Mouse (Mus musculus) frontal cortex, postnatal 10 days (tissue): ENCODE data around the gene Cant1.

ENCODE experiments used
- DNase-seq, 2 experiments: peaks; one replicate each; pipeline ENCODE4 v3.0.0; 2022; ENCODE audit warnings: low spot score in 2 of 2, mixed read lengths in 1 of 2

The Cant1 gene

DNA sequence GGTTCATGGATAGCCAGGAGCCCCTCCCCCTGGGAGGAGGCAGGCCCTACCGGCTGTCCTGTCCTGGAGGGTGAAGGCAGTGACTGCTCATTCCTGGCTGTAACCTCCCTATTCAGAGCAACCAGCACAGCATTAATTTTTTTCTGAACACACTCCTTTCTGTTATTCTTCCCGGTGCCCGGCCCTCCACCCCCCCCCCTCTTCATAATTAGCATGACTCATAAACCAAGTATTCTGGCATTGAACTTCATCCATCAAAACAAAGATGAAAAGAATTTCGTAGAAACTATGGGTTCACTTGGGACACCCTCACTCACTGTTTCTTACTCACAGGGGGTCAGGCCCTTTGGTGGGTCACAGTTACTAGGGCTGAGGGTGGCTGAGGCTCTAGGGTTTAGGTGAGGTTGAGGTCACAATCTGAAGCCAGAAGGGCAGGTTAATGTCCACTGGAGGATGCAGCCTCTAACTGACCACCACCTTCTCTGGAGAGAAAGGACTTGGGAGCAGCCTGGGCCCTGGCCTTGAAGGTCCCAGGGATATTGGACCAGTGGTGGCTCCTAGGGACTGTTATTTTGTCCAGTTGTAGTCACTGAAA is 11.5 kb upstream of the Cant1 start:
- no peak for DNase-seq

DNA sequence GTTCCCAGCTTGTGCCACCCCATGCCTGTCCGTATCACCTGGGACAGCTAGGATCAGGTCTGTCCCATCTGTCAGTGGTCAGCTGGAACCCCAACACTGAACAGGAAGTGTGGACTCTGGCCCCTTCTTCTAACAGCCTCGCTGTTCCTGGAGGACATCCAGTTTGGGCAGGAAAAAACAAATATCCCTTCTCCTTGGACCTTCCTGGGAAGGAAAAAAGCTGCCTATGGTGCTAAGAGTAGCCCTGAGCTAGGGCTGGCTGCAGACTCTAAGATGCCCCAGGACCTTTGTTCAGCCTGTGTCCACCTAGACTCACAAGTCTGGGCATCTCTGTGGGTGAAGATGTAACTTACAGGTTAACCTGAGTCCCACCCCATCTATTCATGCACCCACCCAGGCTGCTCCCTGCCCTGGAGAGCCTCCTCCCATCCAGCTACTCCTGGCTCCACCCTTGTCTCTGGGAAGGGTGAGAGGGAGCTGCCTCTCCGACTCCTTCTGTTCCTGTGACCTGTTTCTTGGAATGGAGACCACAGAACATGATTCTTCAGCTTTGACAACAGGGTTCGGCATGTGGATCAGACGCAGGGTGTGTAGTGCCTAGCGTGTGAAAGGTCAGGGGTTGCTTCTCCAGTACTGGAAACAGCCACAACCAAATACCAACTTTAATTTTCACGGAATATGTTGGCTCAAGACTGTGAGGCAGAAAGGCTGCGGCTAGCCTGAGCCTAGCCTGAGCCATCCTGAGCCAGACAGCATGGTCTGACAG is 10.2 kb upstream of the Cant1 start:
- DNase-seq: no peak

DNA sequence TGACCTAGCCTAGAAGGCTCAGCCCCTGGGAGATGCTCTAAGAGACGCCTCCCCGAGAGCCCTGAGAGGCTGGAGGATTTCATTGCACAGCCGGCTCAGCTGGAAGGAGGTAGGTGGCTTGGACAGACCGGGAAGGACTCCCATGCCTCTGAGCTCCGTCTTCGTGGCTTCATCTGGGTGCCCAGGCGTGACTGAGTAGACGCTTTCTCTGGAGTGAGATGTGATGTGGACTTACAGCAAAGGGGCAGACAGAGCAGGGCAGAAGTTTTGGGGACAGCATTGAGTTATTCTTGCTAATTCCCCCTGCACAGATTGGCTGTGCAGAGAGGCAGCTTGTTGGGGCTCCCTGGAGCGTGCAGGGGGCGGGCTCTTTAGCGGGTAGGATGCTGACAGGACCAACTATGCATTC is 9.6 kb upstream of the Cant1 start:
- no peak for DNase-seq

DNA sequence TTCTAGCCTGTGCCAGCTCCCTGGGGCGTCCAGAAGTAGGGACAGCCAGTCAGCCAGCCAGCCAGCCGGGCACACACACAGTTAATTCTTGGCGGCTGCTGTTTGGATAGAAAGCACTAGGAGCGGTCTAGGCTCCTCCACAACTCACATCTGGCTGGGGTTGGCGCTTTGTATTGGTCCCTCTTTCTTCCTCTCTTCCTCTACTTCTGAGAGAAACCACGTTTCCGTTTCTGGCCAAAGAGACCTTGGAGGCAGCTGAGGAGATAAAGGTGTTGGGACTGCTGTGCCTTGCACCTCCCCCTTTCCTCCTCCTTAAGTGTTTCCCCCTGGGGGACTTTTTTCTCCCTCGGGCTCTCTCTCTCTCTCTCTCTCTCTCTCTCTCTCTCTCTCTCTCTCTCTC is 9.1 kb upstream of the Cant1 start, which contains the start of gene C1qtnf1:
Gene C1qtnf1 (plus strand): TSS at position 218 of the 400 bp plus-strand sequence.
- DNase-seq: no peak

DNA sequence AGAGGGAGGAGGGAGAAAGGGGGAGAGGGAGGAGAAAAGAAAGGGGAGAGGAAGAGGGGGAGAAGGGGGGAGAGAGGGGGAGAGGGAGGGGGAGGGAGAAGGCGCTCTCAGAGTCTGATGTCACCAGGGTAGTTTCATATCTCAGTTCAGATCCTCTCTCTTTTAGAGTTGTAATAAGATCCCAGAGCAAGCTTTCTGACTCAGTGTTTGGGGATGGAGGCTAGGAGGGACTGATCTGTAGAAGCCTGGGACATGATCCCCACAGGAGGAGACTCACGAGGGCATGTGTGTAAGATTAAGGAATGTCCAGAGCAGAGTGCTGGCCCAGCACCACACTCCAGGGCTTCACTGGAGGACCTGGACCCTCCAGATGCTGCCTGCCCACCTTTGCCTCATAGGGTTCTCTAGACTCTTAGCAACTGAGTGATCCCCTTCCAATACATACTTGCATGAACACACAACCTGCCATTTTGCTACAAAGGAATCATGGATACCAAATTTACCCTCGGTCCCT is 8.4 kb upstream of the Cant1 start:
- DNase-seq: no peak

DNA sequence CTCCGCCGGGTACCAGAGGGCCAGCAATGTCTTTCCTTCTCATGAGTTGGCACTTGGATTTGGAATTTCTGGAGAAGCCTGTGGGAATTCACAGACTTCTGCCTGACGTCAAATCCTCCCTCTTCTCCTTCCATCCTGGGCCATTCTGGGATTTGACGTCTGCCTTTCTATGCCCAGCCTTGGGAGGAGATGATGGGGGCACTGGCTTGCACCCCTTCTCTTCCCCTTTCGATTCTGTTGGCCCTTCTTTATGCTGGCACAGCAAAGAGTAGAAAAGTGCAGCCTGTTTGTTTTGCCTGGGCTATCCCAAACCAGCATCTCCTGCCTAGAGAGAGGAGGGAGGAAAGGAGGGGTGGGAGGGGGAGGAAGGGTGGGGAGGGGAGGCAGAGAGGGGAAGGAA is 7.9 kb upstream of the Cant1 start:
- DNase-seq: no peak

DNA sequence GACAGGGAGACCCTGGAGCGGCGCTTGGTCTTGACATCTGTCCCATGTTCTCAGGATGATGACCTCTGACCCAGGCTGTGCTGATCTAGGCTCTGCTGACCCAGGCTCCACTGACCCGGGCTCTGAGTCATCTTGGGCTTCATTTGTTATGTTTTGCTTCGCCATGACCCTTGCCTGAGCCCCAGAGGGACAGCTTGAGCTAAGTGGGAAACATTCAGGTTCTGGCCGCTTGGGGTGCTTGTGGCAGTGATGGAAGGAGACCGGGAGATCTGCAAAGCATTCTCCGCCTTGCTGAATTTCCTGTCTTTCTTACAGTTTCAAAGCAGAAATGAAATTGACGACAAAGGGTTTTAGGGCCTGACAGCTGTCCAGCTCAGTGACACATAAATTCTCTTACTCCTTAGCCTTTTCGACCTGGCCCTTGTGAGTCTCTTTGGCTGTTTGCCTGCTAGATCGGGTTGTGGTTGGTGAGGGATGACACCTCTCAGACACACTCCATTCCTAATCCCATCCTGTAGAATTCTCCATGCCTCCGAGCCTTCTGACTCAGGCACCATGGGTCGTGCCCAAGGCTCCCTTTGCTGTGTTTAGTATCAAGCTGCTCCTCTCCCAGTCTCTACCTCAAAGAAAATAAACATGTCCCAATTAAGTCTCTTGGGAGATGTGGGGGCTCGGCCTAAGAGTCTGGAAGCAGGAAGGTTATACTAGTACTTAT is 5.9 kb upstream of the Cant1 start:
- DNase-seq: no peak

DNA sequence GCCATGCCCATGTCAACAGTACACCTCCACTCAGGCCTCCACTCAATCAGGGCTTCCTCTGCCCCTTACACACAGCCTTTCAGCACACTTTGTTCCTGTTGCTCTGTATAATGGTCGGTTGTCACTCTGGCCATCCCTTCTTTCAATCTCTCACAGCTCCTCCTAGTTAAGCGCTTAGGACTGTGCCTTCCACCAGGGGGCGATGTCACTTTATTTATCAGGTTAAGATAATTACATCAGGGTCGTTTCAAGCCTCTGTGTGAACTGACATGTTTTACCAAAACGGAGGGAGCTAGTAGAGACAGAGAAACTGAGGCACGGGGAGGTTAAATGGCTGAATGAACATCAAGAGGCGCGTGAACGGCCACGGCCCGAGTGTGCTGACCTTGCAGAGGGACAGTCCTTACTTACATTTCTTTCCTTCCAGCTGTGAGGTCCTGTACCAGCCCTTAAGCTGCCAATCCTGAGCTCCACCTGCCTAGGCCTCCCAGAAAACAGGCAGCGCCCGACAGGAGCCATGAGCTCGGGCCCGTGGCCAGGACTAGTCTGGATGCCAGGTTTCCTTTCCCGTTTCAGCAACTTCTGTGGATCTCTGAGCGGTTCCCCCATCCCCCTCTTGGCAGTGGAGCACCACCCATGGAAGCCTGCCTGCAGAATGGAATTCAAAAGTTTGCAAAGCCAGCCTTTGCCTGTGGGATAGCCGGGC is 4.5 kb upstream of the Cant1 start:
- peak; percentile 68 to 70 for DNase-seq

DNA sequence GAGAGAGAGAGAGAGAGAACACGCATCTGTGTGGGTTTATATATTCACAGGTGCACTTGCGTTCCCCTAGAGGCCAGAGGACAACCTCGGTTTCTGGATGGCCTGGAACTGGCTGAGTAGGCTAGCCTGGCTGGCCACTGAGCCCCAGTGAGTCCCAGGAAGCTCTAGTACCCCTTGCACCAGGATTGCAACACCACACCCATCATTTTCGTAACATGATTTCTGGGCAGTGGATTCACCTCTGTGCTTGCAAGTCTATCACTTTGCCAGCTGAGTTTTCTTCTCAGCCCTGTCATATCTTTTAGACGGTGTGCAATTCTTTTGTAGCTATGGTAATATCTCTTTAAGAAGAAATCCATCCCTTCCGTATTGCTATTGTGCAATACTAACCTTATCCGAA is 1.4 kb upstream of the Cant1 start:
- DNase-seq: no peak

DNA sequence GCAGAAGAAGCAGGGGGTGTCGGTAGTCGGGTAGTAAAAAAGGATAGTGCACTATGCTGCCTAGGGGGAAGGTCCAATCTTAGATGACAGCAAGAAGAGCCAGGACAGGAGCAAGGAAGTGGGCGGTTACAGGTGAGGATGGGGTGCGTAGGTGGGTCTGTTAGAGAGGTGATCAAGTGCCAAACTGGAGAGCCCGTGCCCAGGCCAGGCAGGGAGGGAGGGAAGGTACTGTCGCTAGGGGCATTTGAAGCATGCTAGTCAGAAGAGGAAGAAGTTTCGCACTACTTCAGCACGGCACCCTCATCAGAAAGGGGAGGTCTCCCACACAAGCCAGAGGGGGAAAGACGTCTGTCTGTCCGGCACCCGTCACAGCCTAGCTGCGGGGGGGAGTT is 448 bp downstream of the Cant1 start:
- no peak for DNase-seq

DNA sequence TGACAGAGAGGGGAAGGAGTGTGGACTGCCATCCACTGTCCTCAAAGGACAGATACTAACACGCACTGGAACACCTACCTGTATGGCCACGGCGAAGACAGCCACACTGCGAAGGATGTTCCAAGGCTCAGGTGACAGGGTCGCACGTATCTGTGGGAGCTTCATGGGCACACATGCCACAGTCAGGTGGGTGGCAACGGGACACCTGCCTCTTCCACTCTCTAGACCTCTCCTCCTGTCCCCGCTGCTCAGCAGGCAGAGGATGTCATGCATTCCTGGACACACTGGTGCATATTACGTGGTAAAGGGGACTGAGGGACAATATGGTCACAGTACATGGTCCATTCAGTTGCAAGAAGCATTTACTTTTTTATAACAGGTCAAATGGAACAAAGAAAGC is 1.4 kb downstream of the Cant1 start:
- DNase-seq: no peak

DNA sequence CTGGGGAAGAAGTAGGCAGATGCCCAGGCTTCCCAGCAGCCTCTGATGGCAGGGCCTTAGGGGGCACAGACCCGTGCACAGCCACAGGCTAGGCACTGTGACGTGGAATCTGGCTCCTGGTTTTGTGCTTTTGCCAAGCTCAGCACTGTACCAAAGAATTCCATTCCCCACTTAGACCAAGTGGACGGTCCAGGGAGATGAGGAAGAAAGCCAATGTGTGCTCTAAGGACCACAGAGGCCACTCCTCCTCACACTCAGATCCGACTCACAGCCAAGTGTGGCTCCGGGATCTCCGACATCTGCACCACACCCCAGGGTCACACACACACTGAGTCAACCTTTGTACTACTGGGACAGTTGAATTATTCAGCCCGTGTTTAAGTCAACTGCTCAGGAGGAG is 2.8 kb downstream of the Cant1 start:
- no peak for DNase-seq

DNA sequence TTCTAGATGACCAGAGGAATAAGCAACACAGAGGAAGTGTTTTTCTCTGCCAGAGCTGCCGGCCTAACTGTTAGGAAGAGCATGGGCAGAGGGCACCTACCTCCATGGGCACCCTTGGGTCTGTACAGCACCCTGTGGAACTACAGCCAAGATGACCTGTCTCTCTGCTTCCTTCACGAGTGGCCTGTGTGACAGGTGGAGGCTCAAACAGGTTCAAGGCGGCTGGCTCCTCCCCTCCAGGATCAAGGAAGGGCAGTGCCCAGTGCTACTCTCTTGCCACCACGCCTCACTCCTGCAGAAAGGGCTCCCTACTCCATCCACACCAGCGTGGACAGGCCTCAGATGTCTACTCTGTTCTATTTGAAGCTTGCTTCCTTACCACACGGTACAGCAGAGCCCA is 3.3 kb downstream of the Cant1 start:
- DNase-seq: no peak

DNA sequence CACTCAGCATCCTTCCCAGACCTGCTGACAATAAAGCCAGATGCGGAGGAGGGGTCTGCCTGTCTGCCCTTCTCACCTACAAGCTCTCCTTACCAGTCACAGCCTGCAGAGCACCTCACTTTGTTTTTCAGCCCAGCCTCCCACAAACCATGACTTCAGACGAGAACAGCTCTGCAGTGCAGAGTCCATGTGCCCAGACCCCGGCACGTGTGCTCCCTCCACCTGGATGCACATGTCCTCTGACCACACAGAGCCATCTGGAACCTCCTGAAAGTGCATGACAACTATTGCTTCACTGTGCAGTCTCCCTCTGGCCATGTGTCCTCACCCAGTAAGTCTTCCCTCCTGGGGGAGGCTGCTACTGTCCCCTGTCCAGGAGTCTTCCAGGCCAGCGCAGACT is 4.6 kb downstream of the Cant1 start:
- no peak for DNase-seq

DNA sequence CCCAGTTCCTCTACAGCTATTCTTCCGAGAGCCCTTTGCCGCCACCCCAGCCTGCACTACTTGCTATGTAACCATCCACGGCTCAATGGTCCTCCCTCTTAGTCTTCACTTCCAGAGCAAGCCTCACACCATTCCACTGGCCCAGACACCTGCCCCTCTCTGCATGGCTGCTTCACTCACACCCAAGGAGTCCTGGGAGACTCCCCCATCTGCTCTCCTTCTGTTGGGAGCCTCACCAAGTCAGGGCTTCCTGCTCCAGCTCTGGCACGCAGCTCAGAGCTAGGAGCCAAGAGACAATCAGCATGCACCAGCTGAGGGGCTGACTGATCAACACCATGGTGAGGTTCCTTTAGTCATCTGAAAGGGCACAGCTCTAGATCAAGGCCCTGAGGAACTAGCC is 5.8 kb downstream of the Cant1 start:
- no peak for DNase-seq

DNA sequence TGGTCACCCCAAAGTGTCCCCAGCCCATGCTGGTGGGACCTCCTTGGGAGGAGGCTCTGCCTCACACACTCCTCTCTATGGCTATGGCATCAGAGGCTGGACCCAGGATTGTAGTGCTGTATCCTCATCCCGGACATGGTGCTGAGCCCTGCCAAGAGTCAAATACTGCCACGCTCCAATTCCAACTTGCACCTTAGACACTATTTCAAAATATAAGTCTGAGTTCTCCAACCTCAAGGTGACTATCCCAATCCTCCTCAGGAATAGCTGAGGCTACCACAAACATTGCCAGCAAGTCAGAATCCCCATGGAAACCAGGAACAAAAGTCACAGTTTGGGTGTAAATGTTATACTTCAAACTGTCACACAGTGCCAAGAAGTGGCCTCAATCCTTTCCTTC is 6.3 kb downstream of the Cant1 start:
- no peak for DNase-seq

DNA sequence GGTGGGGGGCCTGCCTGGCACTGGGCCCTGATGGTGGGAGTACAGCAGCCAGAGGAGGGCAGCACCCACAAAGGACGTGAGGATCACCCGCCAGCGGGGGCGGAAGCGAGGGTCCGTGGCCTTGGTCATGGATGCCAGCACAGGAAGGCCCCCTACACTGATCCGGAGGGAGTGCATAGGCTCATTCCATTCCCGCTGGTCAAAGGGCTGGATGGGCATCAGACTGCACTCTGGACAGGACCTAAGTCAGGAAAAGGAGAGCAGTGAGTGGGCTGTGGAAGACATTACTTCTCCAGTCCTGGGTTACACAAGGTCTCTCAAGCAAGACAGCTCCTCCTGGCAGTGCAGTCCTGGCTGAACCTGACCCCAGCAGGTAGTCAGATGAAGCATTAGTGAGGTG is 7.6 kb downstream of the Cant1 start:
- DNase-seq: no peak

DNA sequence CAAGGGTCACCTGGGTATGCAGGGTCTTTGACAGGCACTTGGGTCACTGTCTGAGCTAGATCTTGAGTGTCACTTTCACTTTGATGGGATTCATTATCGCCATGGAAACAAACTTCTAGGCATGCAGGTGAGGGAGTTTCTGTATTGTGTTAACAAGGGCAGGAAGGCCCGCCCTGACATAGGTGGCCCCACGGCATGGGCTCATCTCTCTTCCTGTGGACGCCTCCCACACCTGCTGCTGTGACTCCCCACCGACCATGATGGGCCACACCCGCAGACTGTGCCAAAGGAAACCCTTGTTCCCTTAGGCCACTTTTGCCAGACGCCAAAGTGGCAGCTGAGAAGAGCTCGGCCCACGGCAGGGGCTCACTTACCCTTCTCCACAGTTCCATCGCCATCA is 8.4 kb downstream of the Cant1 start:
- no peak for DNase-seq

DNA sequence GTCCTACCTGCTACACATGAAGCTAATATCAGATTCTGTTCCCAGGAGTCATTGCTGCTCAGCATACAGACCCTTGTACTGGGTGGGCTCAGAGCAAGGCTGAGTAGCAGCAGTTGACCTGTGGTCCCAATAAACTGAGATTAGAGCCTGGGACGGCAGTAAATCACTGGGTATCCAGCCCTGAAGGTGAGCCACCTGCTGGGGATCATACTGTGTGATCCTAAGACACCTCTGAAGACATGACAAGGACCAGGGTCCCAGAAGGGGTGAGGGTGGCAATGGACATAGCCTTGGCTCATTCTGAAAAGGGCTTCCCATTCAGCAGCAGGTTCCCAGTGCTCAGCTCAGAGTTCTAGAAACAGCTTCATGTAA is 8.8 kb downstream of the Cant1 start:
- DNase-seq: no peak

DNA sequence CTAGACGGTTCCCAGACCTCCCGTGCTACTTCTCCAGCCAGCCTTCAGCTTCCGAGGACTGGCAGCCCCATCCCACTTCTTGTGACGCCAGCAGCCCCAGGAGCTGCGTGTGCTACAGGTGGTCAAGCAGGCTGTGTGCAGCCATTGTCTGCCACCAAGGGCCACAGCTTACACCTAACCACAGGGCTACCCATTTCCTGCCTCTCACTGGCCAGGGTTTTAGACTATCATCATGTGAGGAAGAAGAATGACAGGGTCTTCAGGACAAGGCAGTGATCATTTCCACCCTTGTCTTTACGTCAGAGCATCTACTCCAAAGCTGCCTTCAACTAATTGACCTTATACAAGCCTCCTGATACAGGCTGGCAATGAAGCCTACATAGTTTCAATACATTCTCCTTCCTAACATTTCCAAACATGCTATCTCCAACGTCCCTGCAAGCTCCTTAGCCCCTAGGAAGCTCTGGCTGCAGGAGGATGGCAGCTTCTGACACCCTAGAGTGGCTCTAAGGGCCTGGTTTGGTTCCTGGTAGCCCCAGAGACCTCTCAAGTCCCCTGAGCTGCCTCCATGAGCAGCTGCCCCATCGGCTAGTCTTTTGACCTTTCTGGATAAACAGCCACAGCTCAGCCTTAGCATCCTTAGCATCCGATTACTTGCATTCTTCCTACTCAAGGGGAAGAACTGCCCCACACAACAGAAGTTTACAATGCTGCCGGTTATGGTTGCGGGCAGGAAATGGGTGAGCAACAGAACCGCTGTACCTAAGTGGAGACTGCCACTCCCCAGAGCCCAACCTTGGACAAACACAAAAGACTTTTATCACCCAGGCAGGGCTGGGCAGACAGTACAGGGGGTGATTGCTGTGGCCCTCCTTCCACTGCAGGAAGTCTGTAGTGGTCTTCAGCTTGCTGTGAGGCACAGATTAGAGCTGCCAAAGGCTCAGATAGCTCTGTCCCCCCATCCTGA is 9.5 kb downstream of the Cant1 start:
- no peak for DNase-seq
